Mouse (Mus musculus) liver, adult 2 months (tissue): ENCODE measurements around the gene Kdm5d. TPM values are rescaled to one million over a fixed set of nuclear protein-coding genes. Genes with fewer than 3 reads are reported as not detected.
A peak's percentile ranks its signal among the peaks of the same experiment; 100 is the strongest.

Experiments used
- DNase-seq: peaks from one replicate; pipeline ENCODE4 v3.0.0-alpha.2; 2011; ENCODE audit warnings: low read depth, low spot score; ENCODE audit errors: extremely low read depth
- H3K27ac ChIP-seq: fragments of 200-500 bp; replicated peaks from 2 replicates; pipeline ENCODE4 v1.5.1; 2012; ENCODE audit warnings: low read depth, mild to moderate bottlenecking, control low read depth, inconsistent platforms, low read length; ENCODE audit not compliant: insufficient read depth
- H3K27me3 ChIP-seq: fragments of 200-500 bp; 2 replicates; pipeline ENCODE4 v1.6.1; 2012; ENCODE audit warnings: mild to moderate bottlenecking, moderate library complexity, low read length, inconsistent platforms; ENCODE audit not compliant: control insufficient read depth, insufficient read depth
- H3K36me3 ChIP-seq: fragments of 200-500 bp; 2 replicates; pipeline ENCODE4 v1.6.1; 2012; ENCODE audit warnings: low read length, inconsistent platforms; ENCODE audit not compliant: control insufficient read depth, insufficient read depth
- H3K4me1 ChIP-seq: fragments of 200-500 bp; 2 replicates; pipeline ENCODE4 v1.6.1; 2011; ENCODE audit warnings: low read length; ENCODE audit not compliant: control insufficient read depth, insufficient read depth
- H3K4me3 ChIP-seq: fragments of 200-500 bp; 2 replicates; pipeline ENCODE4 v1.5.1; 2011; ENCODE audit warnings: low read depth, mild to moderate bottlenecking, control low read depth, low read length, moderate library complexity; ENCODE audit not compliant: insufficient read depth
- H3K79me2 ChIP-seq: fragments of 200-500 bp; 2 replicates; pipeline ENCODE4 v1.6.1; 2012; ENCODE audit warnings: inconsistent platforms, mild to moderate bottlenecking, low read length, moderate library complexity; ENCODE audit not compliant: control insufficient read depth, insufficient read depth
- H3K9ac ChIP-seq: fragments of 200-500 bp; 2 replicates; pipeline ENCODE4 v1.6.1; 2012; ENCODE audit warnings: low read depth, mild to moderate bottlenecking, control low read depth, inconsistent platforms, low read length
- CTCF ChIP-seq: fragments of 200-500 bp; IDR thresholded peaks from 2 replicates; pipeline ENCODE4 v1.5.1; 2011; ENCODE audit warnings: low read depth, low read length, control low read depth
- POLR2A ChIP-seq: fragments of 200-500 bp; IDR thresholded peaks from 2 replicates; pipeline ENCODE4 v1.6.1; 2011; ENCODE audit warnings: low read length, control low read depth; ENCODE audit not compliant: insufficient read depth; ENCODE audit errors: extremely low read depth
- WGBS: fragments of 180-500 bp; shearing (Covaris S2); methylation state at CpG from one replicate; pipeline ENCODE4 v1.1.7; 2018; 5-methylcytosine and 5-hydroxymethylcytosine counted together
- polyA plus RNA-seq: library from polyadenylated mRNA; depleted of rRNA; stranded (reverse); fragments of >200 nt; gene quantifications from 2 replicates; pipeline ENCODE4 v1.2.3, GENCODE M21; 2012; rRNA removed
- total RNA-seq: library from RNA; depleted of rRNA; stranded (reverse); fragments of >200 nt; gene quantifications from 2 replicates; pipeline ENCODE4 v1.2.3, GENCODE M21; 2014; rRNA removed

Kdm5d gene
- total RNA-seq (0.07 TPM in 1 of 2 replicates, not detected in the other), polyA plus RNA-seq (not detected in 2 replicates)

- H3K4me1 ChIP-seq: no peaks in the 10 kb centered on the region
- no peaks in the 10 kb centered on the region for H3K79me2 ChIP-seq
- TF ChIP-seq POLR2A: no peak
- no peak for TF ChIP-seq CTCF
- peak; percentile 75 for DNase-seq
- peak within 1 kb of the TSS; percentile 69 for H3K4me3 ChIP-seq
- H3K36me3 ChIP-seq: no peaks in the 10 kb centered on the region; the same call in 1 of the 2 replicates
- 3% methylated on average over 34 of the region's 34 CpGs for WGBS
- H3K9ac ChIP-seq: peak within 1 kb of the TSS; percentile 30
- no peaks in the 10 kb centered on the region for H3K27me3 ChIP-seq
- peak within 1 kb of the TSS; percentile 17 for H3K27ac ChIP-seq
Measured at GRCm38 (mm10) chrY:897393-898227, at the start of gene Kdm5d. TSS of gene Kdm5d (plus strand) at chrY:897788.

- Histone ChIP-seq H3K36me3 (no peaks in the 10 kb centered on the region), H3K27ac (no peak overlapping the region), H3K27me3 (no peaks in the 10 kb centered on the region), H3K4me3 (no peak overlapping the region), H3K79me2 (no peaks in the 10 kb centered on the region), H3K4me1 (no peaks in the 10 kb centered on the region), H3K9ac (no peak overlapping the region)
- no peak for TF ChIP-seq POLR2A
- TF ChIP-seq CTCF: no peak
- no peak for DNase-seq
Measured at GRCm38 (mm10) chrY:872404-872803, 25.2 kb upstream of the Kdm5d start.

- peak; percentile 41 for DNase-seq
- Histone ChIP-seq H3K27ac (no peak overlapping the region), H3K4me3 (no peak overlapping the region), H3K27me3 (no peaks in the 10 kb centered on the region), H3K9ac (no peak overlapping the region), H3K4me1 (no peaks in the 10 kb centered on the region), H3K36me3 (no peaks in the 10 kb centered on the region), H3K79me2 (no peaks in the 10 kb centered on the region)
- 33% methylated on average over 14 of the region's 18 CpGs for WGBS
- TF ChIP-seq POLR2A (no peak), CTCF (no peak)
Measured at GRCm38 (mm10) chrY:872855-873549, 24.6 kb upstream of the Kdm5d start.

Other genes with a start within 250 kb of the Kdm5d start
- not detected in 2 replicates for gene Zfy1, start 100.4 kb upstream of the Kdm5d start, total RNA-seq
- gene Zfy1, start 100.4 kb upstream of the Kdm5d start, polyA plus RNA-seq: not detected in 2 replicates
- gene Uba1y, start 79.1 kb upstream of the Kdm5d start, total RNA-seq: not detected in 2 replicates
- not detected in 2 replicates for gene Uba1y, start 79.1 kb upstream of the Kdm5d start, polyA plus RNA-seq
- gene Eif2s3y, start 112.8 kb downstream of the Kdm5d start, total RNA-seq: 0.47 TPM in 1 of 2 replicates, not detected in the other
- gene Eif2s3y, start 112.8 kb downstream of the Kdm5d start, polyA plus RNA-seq: not detected in 2 replicates